Mouse (Mus musculus) liver, adult (tissue): ENCODE data around the gene Neil3.

Experiments
- GATA4 ChIP-seq: IDR thresholded peaks from 2 replicates; pipeline ENCODE4 v1.6.1; 2014; ENCODE audit warnings: mild to moderate bottlenecking, low read length; ENCODE audit not compliant: insufficient replicate concordance

Neil3 gene

DNA sequence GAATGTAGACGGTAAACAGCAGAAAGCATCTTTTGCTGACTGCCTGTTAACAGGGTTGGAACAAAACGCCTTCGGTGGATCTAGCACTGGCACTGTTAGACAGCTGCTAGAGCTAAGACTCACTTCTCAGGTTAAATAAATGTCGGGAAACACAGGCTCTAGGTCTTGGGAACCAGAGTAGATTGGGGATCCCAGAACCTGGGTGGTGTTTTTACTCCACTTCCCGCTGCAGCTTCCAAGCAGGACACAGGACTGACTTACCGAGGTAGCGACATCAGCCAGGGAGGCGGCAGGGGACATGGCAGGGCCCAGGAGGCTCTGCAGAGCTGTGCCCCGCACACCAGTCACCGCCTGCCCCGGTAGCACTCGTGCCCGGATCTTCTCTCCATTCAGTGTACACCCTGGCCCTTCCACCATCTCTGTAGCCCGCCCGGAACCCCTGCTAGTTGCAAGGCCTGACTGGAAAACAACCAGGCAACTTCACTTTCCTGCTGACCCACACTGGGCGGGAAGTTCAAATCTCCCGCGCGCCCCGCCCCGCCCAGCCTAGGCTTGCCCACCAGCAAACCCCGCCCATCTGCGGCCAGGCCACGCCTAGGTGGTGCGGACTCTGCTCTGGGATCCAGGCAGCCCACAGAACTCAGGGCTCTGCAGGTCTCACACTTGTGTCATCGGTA is at the start of gene Neil3:
Gene Neil3, minus strand, starts transcription at position 571 of the 677 bp plus-strand sequence.
- TF ChIP-seq GATA4: no peak

DNA sequence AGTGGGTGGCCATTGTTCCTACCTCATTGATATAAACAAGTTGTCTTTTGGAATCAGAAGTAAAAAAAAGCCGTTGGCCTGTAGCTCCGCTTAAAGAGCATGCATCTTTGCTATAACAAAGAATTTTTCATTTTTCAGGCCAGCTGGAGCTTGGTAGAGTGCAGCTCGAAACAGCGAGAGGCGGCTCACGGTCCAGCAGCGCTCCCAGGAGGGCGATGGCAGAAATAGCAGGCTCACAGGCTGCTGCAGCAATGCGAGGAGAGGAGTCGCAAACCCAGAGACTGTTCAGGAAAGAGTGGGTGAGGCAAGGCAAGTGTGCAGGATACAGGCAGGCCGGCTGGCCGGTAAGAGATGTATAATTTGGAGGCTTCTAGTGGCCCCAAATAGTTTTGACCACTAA is 42.0 kb upstream of the Neil3 start:
- TF ChIP-seq GATA4: no peak

DNA sequence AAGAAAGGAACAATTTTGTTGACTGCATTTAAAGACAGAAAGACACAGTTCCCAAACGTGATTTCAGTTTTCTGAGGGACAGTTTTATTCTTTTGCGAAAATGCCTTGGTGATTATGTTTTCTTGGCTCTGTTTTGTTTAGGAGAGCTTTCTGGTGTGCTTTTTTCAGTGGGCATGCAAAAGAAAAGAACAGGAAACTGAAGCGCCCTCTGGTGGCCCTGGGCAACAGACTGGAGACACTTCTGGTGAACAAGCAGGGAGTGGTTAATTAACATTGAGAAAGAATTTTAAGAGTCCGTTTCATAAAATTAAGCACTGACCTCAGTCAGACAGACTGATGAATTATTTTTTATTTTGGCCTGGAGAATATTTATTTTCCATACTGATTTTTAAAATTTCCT is 25.1 kb upstream of the Neil3 start:
- TF ChIP-seq GATA4: no peak

DNA sequence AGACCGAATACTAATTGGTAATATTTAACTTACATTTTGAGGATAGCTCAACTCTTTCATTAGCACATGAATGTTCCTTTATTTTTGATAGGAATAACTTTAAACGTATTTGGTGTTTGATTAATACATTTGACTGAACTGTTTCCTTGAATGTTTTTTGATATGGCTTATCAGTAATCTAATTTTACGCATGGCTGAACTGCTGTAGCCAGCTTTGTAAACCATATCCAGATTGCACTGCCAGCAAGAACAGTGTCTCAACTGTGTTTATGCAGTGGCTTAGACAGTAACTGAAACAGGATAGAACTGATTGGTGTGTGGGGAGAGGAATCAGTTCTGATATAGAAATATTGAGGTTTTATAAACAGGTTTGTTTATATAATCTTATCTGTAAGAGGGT is 22.6 kb upstream of the Neil3 start:
- no peak for TF ChIP-seq GATA4

DNA sequence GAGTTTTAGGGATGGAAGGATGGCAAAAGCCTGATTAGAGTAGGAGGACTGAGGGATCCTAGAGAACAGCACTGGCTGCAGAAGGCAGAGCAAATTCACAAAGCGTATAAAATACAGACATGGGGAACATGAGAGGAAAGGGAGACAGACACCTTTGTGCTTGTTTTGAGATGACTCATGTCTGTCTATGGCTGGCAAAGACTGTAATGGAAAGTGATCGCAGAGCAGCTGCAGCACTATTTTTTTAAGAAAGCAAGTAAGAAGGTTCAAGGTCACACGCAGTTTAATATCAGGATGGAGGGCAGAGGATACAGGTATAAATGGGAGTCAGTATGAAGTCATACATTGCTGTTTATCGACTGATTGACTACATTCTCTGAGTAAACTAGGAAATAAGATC is 8.2 kb downstream of the Neil3 start:
- no peak for TF ChIP-seq GATA4

DNA sequence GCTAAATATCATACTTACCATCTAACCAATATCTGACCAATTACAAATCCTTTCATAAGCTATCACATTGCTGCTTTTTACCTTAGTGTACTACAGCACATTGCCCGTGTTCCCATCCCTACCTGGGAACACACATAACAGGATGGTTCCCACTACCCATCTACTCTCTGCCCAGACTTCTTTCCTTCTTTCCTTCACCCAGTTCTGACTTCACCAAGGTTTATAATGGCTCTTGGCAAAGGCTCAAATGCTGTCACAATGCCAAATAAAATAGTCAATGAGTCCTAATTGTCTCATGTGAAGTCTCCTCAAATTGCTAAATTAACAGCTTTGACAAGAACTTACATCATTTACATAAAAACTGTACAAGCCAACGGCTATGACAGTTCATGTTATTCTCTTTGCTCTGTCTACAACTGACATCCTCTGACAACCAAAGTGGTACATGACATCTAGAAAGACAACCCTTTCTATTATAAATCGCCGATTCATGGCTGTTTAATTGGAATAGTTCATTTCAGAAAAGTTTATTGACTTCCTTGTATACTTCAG is 9.9 kb downstream of the Neil3 start:
- TF ChIP-seq GATA4: no peak

DNA sequence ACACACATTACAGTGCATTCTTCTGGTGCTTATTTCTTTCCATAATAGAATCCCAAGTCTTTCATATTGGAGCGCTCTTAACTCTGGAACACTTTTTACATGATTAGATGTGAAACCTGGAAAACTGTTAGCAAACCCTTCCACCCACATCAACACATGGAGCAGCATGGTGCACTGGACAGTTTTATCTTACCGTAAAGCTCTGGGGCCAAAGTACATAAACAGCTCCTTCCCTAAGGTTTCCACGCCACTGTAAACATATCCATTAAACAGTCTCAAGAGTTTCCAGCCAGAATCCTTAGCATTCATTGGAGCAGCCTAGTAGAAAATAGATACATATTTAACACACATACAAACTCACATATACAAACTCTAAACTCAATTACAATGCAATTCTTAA is 15.4 kb downstream of the Neil3 start:
- no peak for TF ChIP-seq GATA4

DNA sequence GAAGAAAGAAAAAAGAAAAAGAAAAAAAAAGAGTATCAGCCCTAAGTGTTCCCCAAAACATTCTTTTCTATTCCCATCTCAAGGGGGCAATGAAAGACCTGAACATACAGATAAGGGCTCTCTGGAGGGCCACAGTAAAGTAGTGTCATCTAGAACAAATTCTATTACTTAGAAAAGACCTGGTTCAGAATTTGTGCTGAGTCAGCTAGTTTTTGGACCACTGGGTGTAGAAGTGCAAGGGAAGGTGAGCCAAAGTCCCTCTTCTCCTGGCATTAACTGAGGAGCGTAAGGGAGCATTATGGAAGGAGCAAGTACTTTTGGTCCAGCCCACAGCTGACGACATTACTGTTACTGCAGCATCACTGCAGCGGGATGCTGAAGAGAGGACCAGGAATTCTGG is 19.7 kb downstream of the Neil3 start:
- TF ChIP-seq GATA4: no peak

DNA sequence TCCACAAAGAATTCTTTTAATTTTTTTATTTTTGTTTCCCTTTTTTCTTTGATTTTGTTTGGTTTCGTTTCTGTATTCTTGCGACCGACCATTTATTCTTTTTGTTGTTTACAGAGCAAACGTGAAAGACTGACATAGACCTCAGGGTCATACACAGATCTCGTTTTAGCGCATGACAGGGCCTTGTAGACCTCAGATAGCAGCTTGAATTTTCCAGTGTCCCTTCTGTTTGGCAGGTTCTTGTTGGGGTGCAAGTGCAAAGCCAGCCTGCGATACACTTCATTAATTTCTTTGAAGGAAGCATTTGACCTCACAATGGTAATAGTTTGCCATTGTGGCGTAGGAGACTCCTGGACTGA is 24.6 kb downstream of the Neil3 start:
- TF ChIP-seq GATA4: no peak

DNA sequence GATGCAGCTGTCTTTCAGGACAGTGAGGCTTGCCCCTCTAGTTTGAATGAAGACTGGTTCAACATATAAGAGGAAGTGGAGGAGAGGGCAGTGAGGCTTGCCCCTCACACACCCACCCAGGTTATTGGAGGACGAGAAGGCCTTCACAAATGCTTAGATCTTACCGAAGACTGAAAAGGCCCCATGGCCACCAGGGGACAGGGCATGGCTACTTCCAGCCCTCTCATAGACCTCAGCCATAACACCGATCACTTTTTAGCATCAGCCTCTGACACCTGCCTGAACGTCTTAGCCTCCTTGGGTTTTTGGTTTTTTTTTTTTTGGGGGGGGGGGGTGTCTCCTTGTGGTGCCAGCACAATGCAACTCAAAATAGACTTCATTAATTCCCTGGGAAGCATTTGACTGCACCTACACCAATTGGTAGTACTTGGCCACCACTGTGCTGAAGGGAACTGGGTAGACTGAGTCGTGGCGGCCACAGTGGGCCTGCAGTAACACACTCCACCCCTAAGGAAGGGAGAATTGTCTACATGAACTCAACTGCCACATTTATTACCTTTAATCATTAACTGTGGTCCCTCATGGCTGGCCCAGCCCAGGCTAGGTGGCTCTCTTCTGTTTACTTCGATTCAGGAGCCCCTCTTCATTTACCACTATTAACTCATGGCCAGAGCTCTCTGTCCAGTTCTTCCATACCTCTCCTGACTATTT is 25.1 kb downstream of the Neil3 start:
- no peak for TF ChIP-seq GATA4

DNA sequence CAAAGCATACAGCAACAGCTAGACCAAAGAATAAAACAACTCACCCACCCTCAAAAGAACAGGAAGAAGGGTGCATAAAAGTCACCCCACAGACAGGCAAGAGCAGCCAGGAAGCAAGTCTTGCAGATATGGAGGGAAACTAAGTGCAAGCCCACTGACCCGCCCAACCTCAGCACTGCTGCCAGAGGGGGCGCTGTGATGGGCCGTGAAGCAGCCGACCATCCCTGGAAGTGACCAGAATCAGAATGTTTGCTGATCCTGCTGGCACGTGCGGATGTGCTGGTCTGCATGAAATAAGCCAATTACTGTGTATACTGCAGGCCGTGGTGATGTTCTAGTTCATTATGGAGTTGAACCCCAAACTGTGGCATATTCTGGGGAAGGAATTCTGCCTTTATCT is 26.6 kb downstream of the Neil3 start:
- TF ChIP-seq GATA4: no peak

DNA sequence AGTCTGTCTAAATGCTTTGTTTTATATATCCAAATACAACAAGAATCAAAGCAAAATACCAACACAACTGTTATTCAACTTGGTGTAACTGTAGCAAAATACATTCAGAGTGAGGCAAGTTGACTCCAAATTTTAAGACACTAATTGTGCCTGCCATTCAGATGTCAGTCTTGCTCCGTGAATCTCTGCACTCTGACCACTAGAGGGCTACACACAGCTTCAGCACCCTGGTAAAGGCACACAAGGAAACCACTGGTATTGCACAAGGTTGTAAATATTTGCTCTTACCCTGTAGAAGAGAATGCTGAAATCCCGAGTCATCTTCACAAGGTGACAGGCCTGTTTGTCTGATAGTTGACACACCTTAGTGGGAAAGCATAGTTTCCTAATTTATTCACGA is 31.8 kb downstream of the Neil3 start:
- TF ChIP-seq GATA4: no peak

DNA sequence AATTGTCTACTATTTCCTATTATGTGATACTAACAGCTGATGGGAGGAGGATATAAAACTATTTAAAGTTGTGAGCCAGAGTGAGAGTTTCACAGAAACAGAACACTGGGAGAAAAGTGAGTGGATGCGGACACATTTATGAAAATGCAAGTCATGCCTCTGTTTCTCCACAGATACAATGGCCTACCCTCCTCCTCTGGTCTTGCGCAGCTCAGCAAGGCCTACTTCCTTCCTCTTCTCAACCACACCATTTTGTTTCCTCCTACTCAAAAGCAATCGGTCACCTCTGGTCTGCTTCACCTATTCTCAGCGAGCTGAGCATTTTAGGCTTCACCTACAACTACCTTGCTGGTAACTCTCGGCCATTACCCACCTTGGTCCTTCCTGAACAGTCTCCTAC is 34.0 kb downstream of the Neil3 start:
- TF ChIP-seq GATA4: no peak

DNA sequence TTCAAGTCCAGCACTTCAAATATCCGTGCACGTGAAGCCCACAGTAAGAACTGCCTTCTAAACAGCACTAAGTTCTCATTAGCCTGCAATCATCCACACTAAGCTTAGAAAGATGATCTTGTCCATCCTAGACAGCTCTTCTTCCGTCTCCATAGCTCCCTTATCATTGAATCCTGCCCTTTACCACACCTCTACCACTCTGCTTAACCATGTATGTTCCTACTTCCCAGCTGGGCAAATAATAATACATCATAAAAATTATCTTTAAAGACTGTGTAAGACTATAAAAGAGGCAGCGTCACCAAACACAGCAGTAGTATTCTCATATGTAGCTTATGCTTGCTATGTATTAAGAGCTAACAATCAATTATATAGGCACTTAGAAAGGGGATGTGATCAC is 35.2 kb downstream of the Neil3 start:
- TF ChIP-seq GATA4: no peak

DNA sequence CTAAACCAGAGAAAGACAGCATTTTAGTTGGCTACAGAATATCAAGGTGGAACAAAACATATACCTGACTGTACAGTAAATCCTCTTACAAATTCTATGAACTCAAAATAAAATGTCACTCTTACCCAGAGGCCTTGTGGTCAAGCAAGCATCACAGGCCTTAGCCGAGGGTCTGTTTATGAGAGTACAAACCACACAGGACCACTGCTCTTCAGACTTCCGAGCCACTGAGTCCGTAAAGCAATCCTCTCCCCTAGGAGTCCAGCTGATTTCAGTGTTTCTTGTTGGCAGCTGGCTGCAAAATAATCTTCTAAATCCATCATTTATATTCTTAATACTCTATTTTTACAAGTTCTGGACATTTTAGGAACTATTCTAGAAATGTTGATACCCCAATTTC is 38.0 kb downstream of the Neil3 start:
- TF ChIP-seq GATA4: no peak

DNA sequence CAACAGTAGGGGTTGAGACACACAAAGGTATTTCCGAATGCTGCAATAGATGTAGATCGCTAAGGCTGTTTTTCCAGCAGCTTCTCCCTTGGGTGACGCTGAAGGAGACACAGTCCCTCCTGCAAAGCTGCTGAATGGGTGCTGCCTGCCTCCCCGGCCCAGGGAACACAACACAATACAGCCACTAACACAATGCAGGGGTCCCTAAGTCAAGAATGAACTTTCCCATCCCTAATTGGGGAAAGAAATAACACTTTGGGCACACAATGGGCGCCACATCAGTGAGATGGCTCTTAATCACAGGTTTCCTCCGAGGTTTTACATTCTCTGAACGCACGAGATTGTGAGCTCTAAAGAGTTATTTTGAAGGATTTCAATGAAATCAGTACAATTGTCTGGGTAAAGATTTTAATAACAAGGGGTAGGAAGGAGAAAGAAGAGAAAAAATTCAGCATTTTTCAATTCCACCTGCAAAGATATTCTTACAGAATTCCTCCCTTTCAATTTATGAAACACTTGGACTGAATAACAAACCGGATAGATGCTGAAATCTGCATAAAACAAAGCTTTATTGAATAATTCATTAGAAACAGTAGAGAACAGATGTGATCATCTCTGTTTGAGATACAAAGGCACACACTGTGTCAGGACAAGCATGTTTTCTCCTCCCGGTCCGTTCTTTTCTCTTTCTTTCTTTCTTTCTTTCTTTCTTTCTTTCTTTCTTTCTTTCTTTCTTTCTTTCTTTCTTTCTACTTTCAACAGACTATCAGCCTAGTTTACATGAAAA is 38.6 kb downstream of the Neil3 start:
- TF ChIP-seq GATA4: no peak
